Mouse (Mus musculus): ENCODE data around the gene Carmil2. TPM values are rescaled to one million over a fixed set of nuclear protein-coding genes. Genes with fewer than 3 reads are reported as not detected.

Gene Carmil2
- polyA plus RNA-seq, 1 experiment from 2014 or later, result 5.0 TPM

- peak; percentile 97 for DNase-seq (ENCODE audit: low spot score)
- Histone ChIP-seq H3K4me2 (ENCODE audit: low read depth) (peak within 1 kb of the TSS; percentile 90), H3K36me3 (ENCODE audit: control insufficient read depth, insufficient read depth, low read length) (peaks cover 16% of the 10 kb centered on the region), H3K27ac (ENCODE audit: low read depth, low read length) (peak within 1 kb of the TSS; percentile 82), H3K4me1 (ENCODE audit: control insufficient read depth, insufficient read depth, low read length) (peaks cover 13% of the 10 kb centered on the region), H3K9me3 (ENCODE audit: control insufficient read depth, low read length) (no peaks in the 10 kb centered on the region), H3K4me3 (ENCODE audit: low read depth, low read length) (peak within 1 kb of the TSS; percentile 56), H3K27me3 (ENCODE audit: control insufficient read depth, insufficient read depth, low read length) (no peaks in the 10 kb centered on the region), H3K9ac (ENCODE audit: low read length) (peak within 1 kb of the TSS; percentile 62)
- peak; percentile 76 for ATAC-seq (ENCODE audit: insufficient read depth, low FRiP score, low TSS enrichment)
- WGBS, result 0% methylated on average over 57 of the region's 60 CpGs
These were observed 15.1 kb downstream of the Carmil2 start, which contains the start of the genes Acd and Pard6a for GRCm38 (mm10) chr8:105700966-105701824. Acd (minus strand) TSS chr8:105701102. Pard6a (plus strand) TSS chr8:105701148.

- Histone ChIP-seq H3K4me2 (ENCODE audit: low read depth) (peak overlapping the region; percentile 90), H3K9me3 (ENCODE audit: control insufficient read depth, low read length) (no peaks in the 10 kb centered on the region), H3K4me1 (ENCODE audit: control insufficient read depth, insufficient read depth, low read length) (peaks cover 21% of the 10 kb centered on the region), H3K27ac (ENCODE audit: low read depth, low read length) (peak overlapping the region; percentile 42), H3K4me3 (ENCODE audit: low read depth, low read length) (peak overlapping the region; percentile 56), H3K9ac (ENCODE audit: low read length) (peak overlapping the region; percentile 33), H3K27me3 (ENCODE audit: control insufficient read depth, insufficient read depth, low read length) (no peaks in the 10 kb centered on the region), H3K36me3 (ENCODE audit: control insufficient read depth, insufficient read depth, low read length) (peaks cover 13% of the 10 kb centered on the region)
- DNase-seq (ENCODE audit: low spot score) (peak; percentile 36), ATAC-seq (ENCODE audit: insufficient read depth, low FRiP score, low TSS enrichment) (peak; percentile 3; the same call in 1 of the 2 replicates)
- WGBS, result 42% methylated on average over 18 of the region's 18 CpGs
These were observed 15.9 kb downstream of the Carmil2 start for GRCm38 (mm10) chr8:105702001-105702401.

DNA sequence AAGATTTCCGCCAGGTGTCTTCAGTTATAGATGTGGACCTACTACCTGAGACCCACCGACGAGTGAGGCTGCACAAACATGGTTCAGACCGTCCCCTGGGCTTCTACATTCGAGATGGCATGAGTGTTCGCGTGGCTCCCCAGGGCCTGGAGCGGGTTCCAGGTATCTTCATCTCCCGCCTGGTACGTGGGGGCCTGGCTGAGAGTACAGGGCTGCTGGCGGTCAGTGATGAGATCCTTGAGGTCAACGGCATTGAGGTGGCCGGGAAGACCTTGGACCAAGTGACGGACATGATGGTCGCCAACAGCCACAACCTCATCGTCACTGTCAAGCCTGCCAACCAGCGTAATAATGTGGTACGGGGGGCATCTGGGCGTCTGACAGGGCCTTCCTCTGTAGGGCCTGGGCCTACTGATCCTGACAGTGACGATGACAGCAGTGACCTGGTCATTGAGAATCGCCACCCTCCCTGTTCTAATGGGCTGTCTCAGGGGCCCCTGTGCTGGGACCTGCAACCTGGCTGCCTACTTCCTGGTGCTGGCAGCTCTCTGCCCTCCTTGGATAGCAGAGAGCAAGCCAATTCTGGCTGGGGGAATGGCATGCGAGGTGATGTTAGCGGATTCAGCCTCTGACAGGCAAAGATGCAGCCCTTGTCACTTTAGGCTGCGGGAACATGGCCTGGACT, 16.8 kb downstream of the Carmil2 start:
- ATAC-seq (ENCODE audit: insufficient read depth, low FRiP score, low TSS enrichment), result no peak
- H3K4me2 ChIP-seq (ENCODE audit: low read depth), result no peak overlapping the region
- no peaks in the 10 kb centered on the region for H3K9me3 ChIP-seq (ENCODE audit: control insufficient read depth, low read length)
- H3K27me3 ChIP-seq (ENCODE audit: control insufficient read depth, insufficient read depth, low read length), result no peaks in the 10 kb centered on the region
- H3K9ac ChIP-seq (ENCODE audit: low read length), result no peak overlapping the region
- DNase-seq (ENCODE audit: low spot score), result no peak
- WGBS, result 91% methylated on average over 24 of the region's 24 CpGs
- H3K36me3 ChIP-seq (ENCODE audit: control insufficient read depth, insufficient read depth, low read length), result peaks cover 11% of the 10 kb centered on the region
- H3K4me1 ChIP-seq (ENCODE audit: control insufficient read depth, insufficient read depth, low read length), result peaks cover 22% of the 10 kb centered on the region
- no peak overlapping the region for H3K27ac ChIP-seq (ENCODE audit: low read depth, low read length)
- H3K4me3 ChIP-seq (ENCODE audit: low read depth, low read length), result no peak overlapping the region

DNA sequence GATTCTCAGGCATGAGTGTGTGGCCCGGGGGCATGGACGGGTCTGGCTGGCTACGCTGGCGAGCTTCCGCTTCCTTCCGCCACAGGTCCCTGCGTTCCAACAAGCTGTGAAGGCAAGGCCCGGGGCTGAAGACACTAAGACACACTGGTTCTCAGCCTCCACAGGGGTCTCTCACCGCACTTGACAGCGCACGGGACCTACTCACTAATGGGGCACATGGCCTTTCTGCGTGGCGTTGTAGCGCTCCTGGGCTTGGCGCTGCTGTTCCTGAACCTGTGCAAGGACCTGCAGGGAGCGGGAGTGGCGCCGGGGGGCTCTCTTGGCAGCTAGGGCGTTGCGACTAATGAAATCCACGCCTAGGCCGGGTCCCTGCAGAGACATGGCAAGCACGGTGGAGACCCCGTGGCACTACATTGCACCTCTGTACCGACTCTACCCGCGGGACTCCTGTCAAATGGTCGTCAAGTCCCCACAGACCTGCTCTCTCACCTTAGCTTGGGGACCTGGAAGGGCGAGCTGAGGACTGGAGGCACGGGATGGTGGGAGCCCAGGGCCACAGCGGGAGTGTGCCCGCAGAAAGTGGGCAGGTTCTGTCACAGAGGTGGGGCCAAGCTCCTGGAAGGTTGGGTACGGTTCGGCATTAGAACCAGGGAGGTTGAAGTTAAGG, 18.2 kb downstream of the Carmil2 start:
- 94% methylated on average over 34 of the region's 34 CpGs for WGBS
- H3K9me3 ChIP-seq (ENCODE audit: control insufficient read depth, low read length), result no peaks in the 10 kb centered on the region
- H3K4me2 ChIP-seq (ENCODE audit: low read depth), result no peak overlapping the region
- H3K27ac ChIP-seq (ENCODE audit: low read depth, low read length), result no peak overlapping the region
- H3K4me3 ChIP-seq (ENCODE audit: low read depth, low read length), result no peak overlapping the region
- no peak for ATAC-seq (ENCODE audit: insufficient read depth, low FRiP score, low TSS enrichment)
- peaks cover 8% of the 10 kb centered on the region for H3K36me3 ChIP-seq (ENCODE audit: control insufficient read depth, insufficient read depth, low read length)
- peaks cover 22% of the 10 kb centered on the region for H3K4me1 ChIP-seq (ENCODE audit: control insufficient read depth, insufficient read depth, low read length)
- no peak for DNase-seq (ENCODE audit: low spot score)
- H3K9ac ChIP-seq (ENCODE audit: low read length), result no peak overlapping the region
- H3K27me3 ChIP-seq (ENCODE audit: control insufficient read depth, insufficient read depth, low read length), result no peaks in the 10 kb centered on the region

DNA sequence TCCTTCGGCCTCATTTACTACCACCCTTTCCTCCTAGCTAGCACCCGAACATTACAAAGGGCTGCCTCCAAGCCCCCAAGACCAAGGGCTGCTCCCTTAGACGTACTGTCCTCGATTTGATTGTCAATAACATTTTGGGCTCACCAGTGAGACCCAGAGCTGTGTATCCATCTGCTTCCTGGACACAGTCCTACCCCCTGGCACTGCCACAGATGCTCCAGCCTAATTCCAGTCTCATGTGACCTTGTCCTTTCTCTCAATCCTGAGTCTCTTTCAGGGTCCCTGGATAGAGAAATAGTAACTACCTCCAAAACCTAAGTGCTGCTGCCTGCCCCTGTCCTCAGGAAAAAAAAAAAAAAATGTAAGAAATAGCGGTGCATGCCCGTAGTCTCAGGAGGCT, 18.9 kb downstream of the Carmil2 start:
- WGBS, result 91% methylated on average over 6 of the region's 6 CpGs
- no peak overlapping the region for H3K9ac ChIP-seq (ENCODE audit: low read length)
- H3K27me3 ChIP-seq (ENCODE audit: control insufficient read depth, insufficient read depth, low read length), result no peaks in the 10 kb centered on the region
- H3K4me1 ChIP-seq (ENCODE audit: control insufficient read depth, insufficient read depth, low read length), result peaks cover 22% of the 10 kb centered on the region
- no peaks in the 10 kb centered on the region for H3K9me3 ChIP-seq (ENCODE audit: control insufficient read depth, low read length)
- no peak overlapping the region for H3K27ac ChIP-seq (ENCODE audit: low read depth, low read length)
- H3K4me3 ChIP-seq (ENCODE audit: low read depth, low read length), result no peak overlapping the region
- H3K4me2 ChIP-seq (ENCODE audit: low read depth), result no peak overlapping the region
- DNase-seq (ENCODE audit: low spot score), result no peak
- ATAC-seq (ENCODE audit: insufficient read depth, low FRiP score, low TSS enrichment), result no peak
- peaks cover 8% of the 10 kb centered on the region for H3K36me3 ChIP-seq (ENCODE audit: control insufficient read depth, insufficient read depth, low read length)

GRCm38 (mm10) chr8:105706426-105706825, 20.4 kb downstream of the Carmil2 start:
- Histone ChIP-seq H3K27ac (ENCODE audit: low read depth, low read length) (no peak overlapping the region), H3K4me2 (ENCODE audit: low read depth) (peak overlapping the region; percentile 88), H3K36me3 (ENCODE audit: control insufficient read depth, insufficient read depth, low read length) (peaks cover 8% of the 10 kb centered on the region), H3K4me3 (ENCODE audit: low read depth, low read length) (no peak overlapping the region; the same call in 1 of the 2 replicates), H3K4me1 (ENCODE audit: control insufficient read depth, insufficient read depth, low read length) (peaks cover 17% of the 10 kb centered on the region), H3K9ac (ENCODE audit: low read length) (no peak overlapping the region), H3K27me3 (ENCODE audit: control insufficient read depth, insufficient read depth, low read length) (no peaks in the 10 kb centered on the region), H3K9me3 (ENCODE audit: control insufficient read depth, low read length) (no peaks in the 10 kb centered on the region)
- WGBS, result 80% methylated on average over 12 of the region's 12 CpGs
- ATAC-seq (ENCODE audit: insufficient read depth, low FRiP score, low TSS enrichment), result no peak
- DNase-seq (ENCODE audit: low spot score), result no peak

DNA sequence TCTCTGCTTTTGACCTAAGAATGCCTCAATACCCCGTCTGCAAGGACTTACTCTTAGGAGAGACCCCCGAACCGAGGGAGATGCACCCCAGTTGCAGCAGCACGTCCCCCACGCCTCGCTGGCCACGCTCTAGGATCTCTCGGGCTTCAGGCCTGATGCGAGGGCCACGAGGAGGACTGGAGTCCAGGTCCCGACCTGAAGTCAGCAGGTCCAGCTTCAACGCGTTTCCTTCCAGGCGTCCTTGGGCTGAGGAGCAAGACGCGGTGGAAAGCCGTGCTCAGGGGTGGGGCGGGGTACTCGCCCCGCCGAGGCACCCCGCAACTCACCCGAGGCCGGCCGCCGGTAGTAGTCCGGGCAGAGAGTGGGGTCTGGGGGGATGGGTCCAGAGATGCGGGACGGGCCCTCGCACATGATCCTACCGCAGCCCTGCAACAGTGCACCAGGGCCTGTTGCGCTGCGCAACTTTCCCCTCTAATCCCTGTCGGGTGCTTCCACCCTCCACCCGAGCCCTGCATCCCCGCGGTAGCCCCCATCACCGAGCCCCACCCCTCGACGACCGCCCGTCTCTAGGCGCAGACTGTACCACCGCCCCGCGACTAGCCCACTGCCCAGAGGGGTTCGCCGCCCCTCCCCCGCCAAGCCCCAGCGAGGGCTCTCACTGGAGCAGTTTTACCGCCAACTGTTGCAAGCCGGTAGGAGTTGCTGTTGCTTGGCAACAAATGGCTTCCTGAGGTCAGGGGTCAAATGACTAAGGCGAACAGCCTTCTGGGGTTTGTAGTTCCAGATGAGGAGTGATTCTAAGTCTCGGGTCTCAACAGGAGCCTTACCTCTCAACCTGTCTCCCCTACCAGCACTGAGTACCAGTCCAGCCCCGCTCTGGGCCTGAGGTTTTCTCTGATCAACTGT, 21.7 kb downstream of the Carmil2 start, which contains the start of the genes 4933405L10Rik and Enkd1:
TSS of gene 4933405L10Rik (plus strand) at position 158 of the 906 bp plus-strand sequence.
TSS of gene Enkd1 (minus strand) at position 713 of the 906 bp plus-strand sequence.
- H3K27me3 ChIP-seq (ENCODE audit: control insufficient read depth, insufficient read depth, low read length), result no peaks in the 10 kb centered on the region
- no peaks in the 10 kb centered on the region for H3K9me3 ChIP-seq (ENCODE audit: control insufficient read depth, low read length)
- peaks cover 9% of the 10 kb centered on the region for H3K4me1 ChIP-seq (ENCODE audit: control insufficient read depth, insufficient read depth, low read length)
- peak; percentile 92 for DNase-seq (ENCODE audit: low spot score)
- H3K4me3 ChIP-seq (ENCODE audit: low read depth, low read length), result peak within 1 kb of the TSS; percentile 70
- ATAC-seq (ENCODE audit: insufficient read depth, low FRiP score, low TSS enrichment), result peak; percentile 76
- under 1% methylated on average over 55 of the region's 55 CpGs for WGBS
- H3K36me3 ChIP-seq (ENCODE audit: control insufficient read depth, insufficient read depth, low read length), result peaks cover 8% of the 10 kb centered on the region
- H3K27ac ChIP-seq (ENCODE audit: low read depth, low read length), result 0 out of 2 replicates have a peak within 1 kb of the TSS, but pooled peaks have one; percentile 17
- H3K9ac ChIP-seq (ENCODE audit: low read length), result peak within 1 kb of the TSS; percentile 77
- H3K4me2 ChIP-seq (ENCODE audit: low read depth), result peak within 1 kb of the TSS; percentile 88
